Mouse (Mus musculus): ENCODE measurements around the gene Treh. TPM values are rescaled to one million over a fixed set of nuclear protein-coding genes. Genes with fewer than 3 reads are reported as not detected.
A peak's percentile ranks its signal among the peaks of the same experiment; 100 is the strongest.

The Treh gene
- total RNA-seq, 2 experiments from 2014 or later, result 0.16 TPM; not detected in 1

DNA sequence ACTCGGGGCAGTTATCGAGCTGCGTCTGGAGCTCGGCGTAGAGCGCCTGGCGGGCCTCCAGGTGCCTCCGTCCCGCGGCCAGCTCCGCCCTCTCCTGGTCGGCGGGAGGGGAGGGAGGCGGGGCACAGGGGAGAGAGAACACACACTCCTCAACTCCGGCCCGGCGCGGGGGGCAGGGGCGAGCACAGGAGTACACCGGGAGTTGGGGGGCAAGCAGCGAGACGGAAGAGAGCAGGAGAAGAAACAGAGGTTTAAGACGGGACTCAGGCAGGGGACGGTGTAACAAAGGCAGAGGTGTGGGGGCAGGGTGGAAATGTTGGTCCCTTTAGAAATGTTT, 35.4 kb downstream of the Treh start:
- no peak overlapping the region for H3K27ac ChIP-seq
- intact Hi-C loops (cut with DNase I), result no loop called here
- H3K4me3 ChIP-seq, result peak overlapping the region; percentile 20; the same call in 1 of the 2 replicates
- TF ChIP-seq CTCF (IDR thresholded peaks at IDR 0.05), result no peak; the same call in none of the 2 replicates
- peak in 1 of 2 experiments; percentile 52 for DNase-seq (ENCODE audit: extremely low spot score in 1 of 2, low spot score in 2 of 2)

DNA sequence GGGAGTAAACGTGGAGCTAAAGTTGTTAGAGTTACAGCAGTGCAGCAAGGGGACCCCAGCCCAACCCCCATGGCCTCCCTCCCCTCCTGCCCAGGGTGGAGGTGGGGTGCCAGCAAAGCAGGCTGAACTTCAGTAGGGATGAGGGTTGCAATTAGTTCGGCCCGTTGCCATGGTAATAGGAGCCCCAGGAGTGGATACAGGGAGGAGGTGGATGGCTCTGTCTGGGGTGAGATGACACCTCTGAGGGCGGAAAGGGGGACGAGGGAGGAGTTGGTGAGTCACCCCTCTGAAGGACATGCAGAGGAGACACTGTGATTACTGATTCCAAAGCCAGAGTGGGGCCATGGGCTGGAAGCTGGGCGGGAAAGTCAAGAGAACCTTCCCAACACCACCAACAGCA, 35.9 kb downstream of the Treh start:
- DNase-seq (ENCODE audit: extremely low spot score in 1 of 2, low spot score in 2 of 2), result peak in 1 of 2 experiments; percentile 42
- TF ChIP-seq CTCF (IDR thresholded peaks at IDR 0.05), result no peak
- no peak overlapping the region for H3K4me3 ChIP-seq
- no peak overlapping the region for H3K27ac ChIP-seq
- intact Hi-C loops (cut with DNase I), result no loop called here

DNA sequence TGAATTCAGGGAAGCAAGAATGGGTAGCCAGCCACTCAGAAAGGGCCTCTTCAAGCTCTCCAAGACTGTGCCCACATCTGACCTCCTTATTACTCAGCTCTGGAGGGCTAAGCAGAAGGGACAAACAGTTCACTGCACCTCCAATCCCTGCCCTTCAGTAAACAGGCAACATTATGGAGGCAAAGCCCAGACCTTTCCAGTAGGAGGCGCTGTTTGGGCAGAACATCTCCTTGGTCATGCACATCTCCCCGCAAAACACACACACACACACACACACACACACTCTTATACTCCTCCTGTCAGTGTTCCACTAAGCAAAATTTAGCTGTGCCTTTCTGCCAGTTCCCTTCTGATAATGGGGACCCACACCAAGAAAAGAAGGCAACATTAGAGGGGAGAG, 36.6 kb downstream of the Treh start:
- no peak for DNase-seq (ENCODE audit: extremely low spot score in 1 of 2, low spot score in 2 of 2)
- intact Hi-C loops (cut with DNase I), result no loop called here
- TF ChIP-seq CTCF (IDR thresholded peaks at IDR 0.05), result peak; percentile 42
- no peak overlapping the region for H3K4me3 ChIP-seq
- no peak overlapping the region for H3K27ac ChIP-seq

DNA sequence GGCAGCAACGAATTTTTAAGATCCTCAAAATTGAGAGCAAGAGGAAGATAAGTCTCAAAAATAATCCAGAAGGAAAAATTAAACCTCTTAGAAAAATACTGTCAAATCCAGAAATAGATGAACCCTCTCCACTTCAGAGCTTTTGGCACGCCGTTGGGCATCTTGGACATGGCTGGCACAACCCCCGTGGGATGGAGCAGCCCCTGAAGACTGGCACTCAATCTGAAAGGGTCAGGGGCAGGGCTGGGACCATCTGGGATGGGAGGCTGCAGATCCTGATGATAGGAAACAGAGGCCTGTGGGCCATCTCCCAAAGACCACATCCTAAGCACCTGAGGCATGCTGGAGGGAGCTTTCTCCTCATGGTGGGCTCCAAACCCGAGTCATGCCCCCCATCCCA, 37.2 kb downstream of the Treh start:
- Histone ChIP-seq H3K27ac (no peak overlapping the region), H3K4me3 (no peak overlapping the region)
- no peak for DNase-seq (ENCODE audit: extremely low spot score in 1 of 2, low spot score in 2 of 2)
- no peak for TF ChIP-seq CTCF (IDR thresholded peaks at IDR 0.05)
- intact Hi-C loops (cut with DNase I), result no loop called here

DNA sequence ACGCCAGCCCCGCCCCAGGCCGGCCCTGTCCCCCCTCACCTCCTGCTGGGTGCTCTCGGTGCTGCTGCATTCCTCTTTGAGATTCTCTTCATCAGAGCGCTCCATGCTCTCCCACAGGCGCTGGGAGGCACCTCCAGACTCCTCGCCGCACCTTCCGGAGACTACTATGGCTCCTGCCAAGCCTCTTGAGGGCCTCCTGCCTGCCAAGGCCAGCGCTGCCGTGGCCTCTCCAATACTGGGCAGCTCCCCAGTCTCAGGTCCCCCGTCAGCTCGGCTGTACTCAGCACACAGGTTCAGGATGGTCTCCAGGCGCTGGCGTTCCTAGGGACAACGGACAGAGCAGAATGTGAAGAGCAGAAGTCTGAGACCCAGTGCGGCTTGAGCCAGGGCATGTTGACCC, 38.6 kb downstream of the Treh start:
- intact Hi-C loops (cut with DNase I), result no loop called here
- Histone ChIP-seq H3K4me3 (no peak overlapping the region), H3K27ac (no peak overlapping the region)
- DNase-seq (ENCODE audit: extremely low spot score in 1 of 2, low spot score in 2 of 2), result no peak
- TF ChIP-seq CTCF (IDR thresholded peaks at IDR 0.05), result no peak

DNA sequence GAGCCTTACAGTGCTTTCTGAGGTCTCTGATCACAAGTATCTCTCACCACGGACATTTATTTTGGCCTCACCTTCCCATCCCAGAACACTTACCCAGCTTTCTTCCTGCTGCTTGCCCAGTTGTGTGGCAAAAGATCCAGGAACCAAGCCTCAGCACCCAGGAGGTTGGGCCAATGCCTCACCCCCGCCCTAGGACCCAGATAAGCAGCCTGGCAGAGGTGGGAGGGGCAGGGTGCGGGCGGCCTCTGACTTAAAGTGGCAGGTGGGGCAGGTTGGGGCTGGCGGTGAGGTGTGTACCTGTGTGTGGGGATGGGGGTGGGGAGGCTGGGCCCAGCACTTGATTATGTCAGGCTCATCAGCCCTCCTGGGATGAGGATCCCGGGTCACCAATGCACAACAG, 40.0 kb downstream of the Treh start:
- no peak for TF ChIP-seq CTCF (IDR thresholded peaks at IDR 0.05)
- intact Hi-C loops (cut with DNase I), result no loop called here
- no peak overlapping the region for H3K4me3 ChIP-seq

DNA sequence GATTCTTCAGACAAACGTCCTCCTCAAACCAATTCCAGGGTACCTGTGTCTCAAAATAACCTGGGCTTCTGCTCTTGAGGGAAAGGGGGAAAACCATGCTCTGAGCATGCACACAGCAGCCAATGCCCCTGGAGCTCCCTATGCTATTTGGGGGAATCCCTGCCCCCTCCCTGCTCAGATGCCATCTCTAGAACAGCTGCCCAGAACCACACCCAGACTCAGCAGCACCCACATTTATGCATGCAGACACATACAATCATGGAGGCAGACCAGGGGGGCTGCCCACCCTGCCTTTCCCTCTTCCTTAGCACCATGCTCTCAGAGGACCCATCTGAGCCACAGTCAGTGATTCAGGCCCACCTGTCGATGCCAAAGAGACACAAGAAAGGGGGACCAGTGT, 40.5 kb downstream of the Treh start:
- no peak overlapping the region for H3K27ac ChIP-seq
- intact Hi-C loops (cut with DNase I), result no loop called here
- no peak for DNase-seq (ENCODE audit: extremely low spot score in 1 of 2, low spot score in 2 of 2)
- TF ChIP-seq CTCF (IDR thresholded peaks at IDR 0.05), result no peak
- no peak overlapping the region for H3K4me3 ChIP-seq

More for the DNA sequence above, 40.0 kb downstream of the Treh start:
- DNase-seq (ENCODE audit: extremely low spot score in 1 of 2, low spot score in 2 of 2), result no peak
- no peak overlapping the region for H3K27ac ChIP-seq

DNA sequence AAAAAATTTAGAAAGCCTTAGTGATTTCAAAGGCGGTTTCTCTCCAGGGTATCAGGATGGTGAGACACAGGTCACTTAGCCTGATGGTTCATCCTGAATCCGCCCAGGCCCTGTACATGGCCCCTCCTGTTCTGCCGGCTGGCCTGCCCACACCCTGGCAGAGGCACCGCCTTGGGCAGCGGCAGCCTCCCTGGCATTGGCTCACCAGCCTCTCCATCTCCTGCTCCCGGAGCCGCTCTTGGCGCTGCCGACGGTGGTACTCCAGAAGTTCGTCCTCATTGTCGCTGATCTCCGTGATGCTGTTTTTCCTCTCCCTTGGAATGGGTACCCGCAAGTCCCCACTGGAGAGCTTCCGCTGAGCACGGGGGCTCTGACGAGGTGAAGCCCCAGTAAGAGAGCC, 42.1 kb downstream of the Treh start:
- TF ChIP-seq CTCF (IDR thresholded peaks at IDR 0.05), result no peak
- intact Hi-C loops (cut with DNase I), result no loop called here
- H3K27ac ChIP-seq, result no peak overlapping the region
- DNase-seq (ENCODE audit: extremely low spot score in 1 of 2, low spot score in 2 of 2), result no peak
- H3K4me3 ChIP-seq, result no peak overlapping the region

DNA sequence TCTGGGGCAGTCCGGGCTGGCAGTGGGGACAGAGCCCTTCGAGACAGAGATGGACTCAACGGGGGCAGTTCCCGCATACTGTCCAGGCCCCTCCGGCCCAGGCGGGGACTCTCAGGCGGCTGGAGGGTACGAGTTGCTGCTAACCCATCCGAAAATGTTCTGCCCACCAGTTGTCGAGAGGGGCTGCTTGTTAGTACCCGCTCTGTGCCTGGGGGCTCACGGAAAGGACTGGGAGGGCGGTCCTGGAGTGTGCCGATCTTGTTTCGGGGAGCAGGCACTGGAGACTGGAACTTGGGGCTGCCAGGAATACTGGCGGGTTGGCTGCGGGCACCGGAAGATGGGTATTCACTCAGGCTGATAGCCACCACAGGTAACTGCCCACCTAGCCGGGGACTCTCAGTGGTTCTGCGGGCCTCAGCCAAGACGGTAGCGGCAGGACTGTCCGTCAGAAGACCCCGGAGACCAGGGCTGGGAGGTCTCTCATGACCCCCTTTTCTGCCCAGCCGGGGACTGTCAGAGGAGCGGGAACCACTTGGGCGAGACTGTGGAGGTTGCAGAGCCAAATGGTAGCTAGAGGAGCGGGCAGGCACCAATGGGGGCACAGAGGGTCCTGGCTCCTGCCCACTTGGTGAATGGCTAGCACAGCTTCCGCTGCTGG, 42.8 kb downstream of the Treh start:
- TF ChIP-seq CTCF (IDR thresholded peaks at IDR 0.05), result no peak
- Histone ChIP-seq H3K27ac (no peak overlapping the region), H3K4me3 (no peak overlapping the region)
- intact Hi-C loops (cut with DNase I), result no loop called here
- DNase-seq (ENCODE audit: extremely low spot score in 1 of 2, low spot score in 2 of 2), result no peak

DNA sequence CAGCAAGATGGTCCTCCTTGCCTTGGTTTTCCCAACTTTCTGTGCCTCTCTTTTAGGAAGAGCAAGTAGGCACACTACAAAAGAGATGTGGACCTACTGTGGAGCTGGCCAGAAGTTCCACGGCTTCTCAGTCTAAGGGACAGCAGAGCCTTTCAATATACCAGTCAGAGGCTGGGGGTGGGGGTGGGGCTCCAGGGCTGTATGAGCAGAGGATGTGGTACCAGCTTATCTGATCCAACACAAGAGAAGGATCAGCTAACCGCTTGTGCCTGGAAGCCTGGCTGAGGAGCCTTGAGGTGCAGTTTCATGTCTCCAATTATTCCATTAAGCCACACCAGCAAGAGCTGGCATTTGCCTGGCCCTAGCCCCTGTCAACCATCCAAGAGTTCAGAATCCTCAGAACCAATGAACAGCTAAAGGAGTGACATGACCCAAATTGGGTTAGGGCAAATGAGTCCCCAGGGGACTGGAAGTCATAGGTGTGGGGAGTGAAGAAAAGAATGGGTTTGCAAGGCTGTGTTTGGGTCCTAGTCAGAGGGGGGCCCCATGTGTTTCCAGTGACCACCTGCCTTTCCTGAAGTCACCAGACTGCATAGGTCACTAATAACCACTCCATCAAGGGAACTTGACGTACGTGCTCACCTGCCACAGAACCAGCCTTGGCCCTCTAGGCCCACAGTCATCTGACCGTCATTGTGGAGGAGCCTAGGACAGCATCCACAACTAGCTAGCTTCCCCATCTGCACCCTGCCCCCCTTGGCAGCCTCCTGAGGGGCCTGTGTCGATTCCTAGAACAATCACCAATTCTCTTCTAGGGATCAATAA, 44.2 kb downstream of the Treh start:
- Histone ChIP-seq H3K4me3 (no peak overlapping the region), H3K27ac (peak overlapping the region; percentile 44; the same call in 1 of the 2 replicates)
- no peak for TF ChIP-seq CTCF (IDR thresholded peaks at IDR 0.05)
- no peak for DNase-seq (ENCODE audit: extremely low spot score in 1 of 2, low spot score in 2 of 2)
- intact Hi-C loops (cut with DNase I), result no loop called here

DNA sequence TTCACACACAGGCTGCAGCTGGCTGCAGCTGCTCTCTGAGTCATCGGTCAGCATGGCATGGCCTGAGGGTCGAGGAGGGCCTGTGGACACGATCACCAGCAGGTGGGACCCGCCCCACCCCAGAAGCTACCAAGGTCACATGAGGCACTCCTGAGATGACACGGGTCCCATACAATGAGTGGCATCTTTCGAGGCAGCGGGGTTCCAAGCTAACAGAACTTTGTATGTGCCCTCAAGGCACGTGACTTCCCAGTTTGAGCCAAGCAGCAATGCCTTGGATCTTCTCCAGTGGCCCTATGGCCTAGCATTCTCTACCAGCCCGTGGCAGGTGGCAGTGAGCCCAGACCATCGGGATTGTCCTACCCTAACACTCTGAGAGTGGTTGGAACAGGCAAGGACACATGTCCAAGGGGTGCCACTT, 44.8 kb downstream of the Treh start:
- no peak for DNase-seq (ENCODE audit: extremely low spot score in 1 of 2, low spot score in 2 of 2)
- TF ChIP-seq CTCF (IDR thresholded peaks at IDR 0.05), result no peak
- Histone ChIP-seq H3K27ac (no peak overlapping the region), H3K4me3 (no peak overlapping the region)
- intact Hi-C loops (cut with DNase I), result no loop called here

DNA sequence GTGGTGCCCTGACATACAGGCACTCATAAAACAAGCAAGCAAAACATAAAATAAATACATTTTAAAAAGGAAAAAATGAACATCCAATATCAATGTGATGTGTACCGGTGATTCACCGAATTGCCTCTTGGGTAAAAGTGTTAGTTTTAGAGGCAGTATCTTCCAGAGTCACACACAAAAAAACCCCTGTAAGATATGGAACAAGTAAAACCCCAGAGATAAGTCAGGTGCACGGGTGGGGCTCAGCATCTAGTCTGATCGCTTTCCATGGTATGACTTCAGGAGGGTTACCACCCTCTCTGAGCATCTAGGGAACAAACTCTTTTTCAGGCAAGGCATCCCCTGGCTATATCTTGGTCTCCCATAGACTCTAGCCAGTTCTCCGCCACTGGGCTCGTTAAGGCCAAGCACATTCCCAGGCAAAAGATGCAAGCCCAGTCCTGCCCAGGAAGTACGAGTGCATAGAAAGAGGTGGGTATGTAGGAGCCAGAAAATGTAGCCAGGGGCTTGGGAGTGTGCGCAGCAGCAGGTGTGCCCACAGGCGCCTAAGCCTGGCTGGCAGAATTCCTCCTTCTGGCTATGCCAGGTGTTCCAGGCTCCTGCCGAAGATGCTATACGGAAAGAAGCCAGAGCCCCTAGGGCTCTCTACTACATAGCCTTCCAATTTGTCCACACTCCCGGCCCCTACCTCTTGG, 46.1 kb downstream of the Treh start:
- intact Hi-C loops (cut with DNase I), result no loop called here
- TF ChIP-seq CTCF (IDR thresholded peaks at IDR 0.05), result no peak
- DNase-seq (ENCODE audit: extremely low spot score in 1 of 2, low spot score in 2 of 2), result no peak
- Histone ChIP-seq H3K4me3 (no peak overlapping the region), H3K27ac (peak overlapping the region; percentile 44)

Measured in left cerebral cortex, adult 2 months (tissue).